Mouse (Mus musculus) embryonic fibroblast, embryonic 13.5 days (primary cell): ENCODE measurements at regions not wholly inside any gene's neighbourhood (a gene's known extent, or its start where the extent isn't known, plus 50 kb on each side); places are given as distances from the start of the nearest gene placed in this dataset.

ENCODE experiments used
- CTCF ChIP-seq: IDR thresholded peaks from 2 replicates; pipeline ENCODE4 v1.5.1; 2011; ENCODE audit warnings: mild to moderate bottlenecking, control low read depth, low read length, moderate library complexity, borderline replicate concordance; ENCODE audit not compliant: insufficient read depth
- POLR2A ChIP-seq: IDR thresholded peaks from 2 replicates; pipeline ENCODE4 v1.6.1; 2011; ENCODE audit warnings: low read depth, mild to moderate bottlenecking, control low read depth, low read length, moderate library complexity

DNA sequence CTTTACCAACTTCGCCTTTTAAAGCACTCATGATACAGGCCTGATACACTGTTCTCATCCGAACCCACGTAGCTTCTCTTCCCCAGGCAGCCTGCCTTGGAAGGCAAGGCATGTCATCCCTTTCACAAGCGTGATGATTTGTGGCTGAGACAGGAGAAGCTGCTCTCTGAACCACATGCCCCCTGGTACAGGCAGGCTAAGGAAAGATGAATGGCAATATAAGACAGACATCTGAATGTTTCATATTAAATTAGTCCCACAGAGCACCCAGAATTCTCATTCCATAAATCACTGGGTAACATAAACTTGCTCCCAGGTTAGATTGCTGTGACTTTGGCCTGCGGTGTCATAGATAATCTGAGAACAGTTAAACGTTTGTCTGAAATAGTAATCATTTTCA, 280.9 kb upstream of the Mpped2 start:
- TF ChIP-seq CTCF (no peak), POLR2A (no peak)
